Mouse (Mus musculus) urinary bladder, postnatal 4 days (tissue): ENCODE measurements around the gene H2-Oa.

Experiments
- DNase-seq, 2 experiments: peaks; one replicate each; pipeline ENCODE4 v3.0.0; 2021 to 2022; ENCODE audit warnings: low spot score in 2 of 2

H2-Oa gene

GRCm38 (mm10) chr17:34092197-34092875 is at the start of gene H2-Oa:
TSS of gene H2-Oa (plus strand) at chr17:34092340.
- no peak for DNase-seq

- no peak for DNase-seq
Measured at GRCm38 (mm10) chr17:34045941-34046340, 46.2 kb upstream of the H2-Oa start.

GRCm38 (mm10) chr17:34047404-34048050 is 44.6 kb upstream of the H2-Oa start:
- DNase-seq: no peak

GRCm38 (mm10) chr17:34057224-34057623 is 34.9 kb upstream of the H2-Oa start:
- no peak for DNase-seq

GRCm38 (mm10) chr17:34068864-34069263 is 23.3 kb upstream of the H2-Oa start:
- DNase-seq: no peak

- no peak for DNase-seq
Measured at GRCm38 (mm10) chr17:34072091-34072490, 20.0 kb upstream of the H2-Oa start.

- DNase-seq: peak in 1 of 2 experiments; percentile 80
Measured at GRCm38 (mm10) chr17:34075271-34075670, 16.9 kb upstream of the H2-Oa start.

- DNase-seq: peak; percentile 39 to 75
Measured at GRCm38 (mm10) chr17:34077549-34077948, 14.6 kb upstream of the H2-Oa start.

GRCm38 (mm10) chr17:34078148-34078547 is 14.0 kb upstream of the H2-Oa start:
- no peak for DNase-seq

- no peak for DNase-seq
Measured at GRCm38 (mm10) chr17:34079002-34079401, 13.1 kb upstream of the H2-Oa start.

GRCm38 (mm10) chr17:34079621-34080020 is 12.5 kb upstream of the H2-Oa start:
- DNase-seq: no peak

GRCm38 (mm10) chr17:34083104-34083503 is 9.0 kb upstream of the H2-Oa start:
- no peak for DNase-seq

- no peak for DNase-seq
Measured at GRCm38 (mm10) chr17:34087386-34087785, 4.8 kb upstream of the H2-Oa start.

GRCm38 (mm10) chr17:34088124-34088523 is 4.0 kb upstream of the H2-Oa start:
- DNase-seq: no peak

- DNase-seq: no peak
Measured at GRCm38 (mm10) chr17:34090923-34091322, 1.2 kb upstream of the H2-Oa start.

- no peak for DNase-seq
Measured at GRCm38 (mm10) chr17:34093199-34093874, 1.2 kb downstream of the H2-Oa start.

- no peak for DNase-seq
Measured at GRCm38 (mm10) chr17:34094283-34095035, 2.3 kb downstream of the H2-Oa start.

GRCm38 (mm10) chr17:34096497-34097010 is 4.4 kb downstream of the H2-Oa start:
- no peak for DNase-seq

GRCm38 (mm10) chr17:34097272-34097671 is 5.1 kb downstream of the H2-Oa start:
- DNase-seq: no peak

GRCm38 (mm10) chr17:34098709-34099479 is 6.8 kb downstream of the H2-Oa start:
- no peak for DNase-seq

- no peak for DNase-seq
Measured at GRCm38 (mm10) chr17:34099531-34099930, 7.4 kb downstream of the H2-Oa start.
